Mouse (Mus musculus) spleen, postnatal 14 days (tissue): ENCODE data around the gene Lyplal1.

Experiments used
- DNase-seq, 2 experiments: peaks; one replicate each; pipeline ENCODE4 v3.0.0; 2021 to 2022; ENCODE audit warnings: low spot score in 2 of 2

Lyplal1 gene

GRCm38 (mm10) chr1:186116701-186117488, at the start of gene Lyplal1:
Gene Lyplal1 (minus strand): TSS chr1:186117310.
- peak; percentile 52 to 56 for DNase-seq

- no peak for DNase-seq
Measured at GRCm38 (mm10) chr1:186163616-186164015, 46.5 kb upstream of the Lyplal1 start.

- no peak for DNase-seq
Measured at GRCm38 (mm10) chr1:186163206-186163605, 46.1 kb upstream of the Lyplal1 start.

- no peak for DNase-seq
Measured at GRCm38 (mm10) chr1:186150376-186150775, 33.3 kb upstream of the Lyplal1 start.

- no peak for DNase-seq
Measured at GRCm38 (mm10) chr1:186145444-186145843, 28.3 kb upstream of the Lyplal1 start.

GRCm38 (mm10) chr1:186140191-186140590, 23.1 kb upstream of the Lyplal1 start:
- no peak for DNase-seq

- DNase-seq, result no peak
Measured at GRCm38 (mm10) chr1:186137873-186138272, 20.8 kb upstream of the Lyplal1 start.

GRCm38 (mm10) chr1:186136636-186137380, 19.7 kb upstream of the Lyplal1 start:
- no peak for DNase-seq

GRCm38 (mm10) chr1:186131465-186131864, 14.4 kb upstream of the Lyplal1 start:
- DNase-seq, result no peak

- DNase-seq, result no peak
Measured at GRCm38 (mm10) chr1:186128940-186129339, 11.8 kb upstream of the Lyplal1 start.

GRCm38 (mm10) chr1:186126313-186126862, 9.3 kb upstream of the Lyplal1 start:
- no peak for DNase-seq

- no peak for DNase-seq
Measured at GRCm38 (mm10) chr1:186123690-186124089, 6.6 kb upstream of the Lyplal1 start.

- no peak for DNase-seq
Measured at GRCm38 (mm10) chr1:186119856-186120255, 2.7 kb upstream of the Lyplal1 start.

GRCm38 (mm10) chr1:186116086-186116600, 967 bp downstream of the Lyplal1 start:
- no peak for DNase-seq

- DNase-seq, result no peak
Measured at GRCm38 (mm10) chr1:186102313-186102712, 14.8 kb downstream of the Lyplal1 start.

GRCm38 (mm10) chr1:186066266-186066897, 50.7 kb downstream of the Lyplal1 start:
- no peak for DNase-seq

GRCm38 (mm10) chr1:186060041-186060440, 57.1 kb downstream of the Lyplal1 start:
- DNase-seq, result no peak

GRCm38 (mm10) chr1:186054227-186054626, 62.9 kb downstream of the Lyplal1 start:
- DNase-seq, result no peak

GRCm38 (mm10) chr1:186053280-186054043, 63.6 kb downstream of the Lyplal1 start:
- DNase-seq, result no peak

GRCm38 (mm10) chr1:186043709-186044452, 73.2 kb downstream of the Lyplal1 start:
- no peak for DNase-seq
